Mouse (Mus musculus): ENCODE results near the gene Evi5. TPM values are rescaled to one million over a fixed set of nuclear protein-coding genes. Genes with fewer than 3 reads are reported as not detected.

The Evi5 gene
- polyA plus RNA-seq, 1 experiment, result 16.5 TPM

DNA sequence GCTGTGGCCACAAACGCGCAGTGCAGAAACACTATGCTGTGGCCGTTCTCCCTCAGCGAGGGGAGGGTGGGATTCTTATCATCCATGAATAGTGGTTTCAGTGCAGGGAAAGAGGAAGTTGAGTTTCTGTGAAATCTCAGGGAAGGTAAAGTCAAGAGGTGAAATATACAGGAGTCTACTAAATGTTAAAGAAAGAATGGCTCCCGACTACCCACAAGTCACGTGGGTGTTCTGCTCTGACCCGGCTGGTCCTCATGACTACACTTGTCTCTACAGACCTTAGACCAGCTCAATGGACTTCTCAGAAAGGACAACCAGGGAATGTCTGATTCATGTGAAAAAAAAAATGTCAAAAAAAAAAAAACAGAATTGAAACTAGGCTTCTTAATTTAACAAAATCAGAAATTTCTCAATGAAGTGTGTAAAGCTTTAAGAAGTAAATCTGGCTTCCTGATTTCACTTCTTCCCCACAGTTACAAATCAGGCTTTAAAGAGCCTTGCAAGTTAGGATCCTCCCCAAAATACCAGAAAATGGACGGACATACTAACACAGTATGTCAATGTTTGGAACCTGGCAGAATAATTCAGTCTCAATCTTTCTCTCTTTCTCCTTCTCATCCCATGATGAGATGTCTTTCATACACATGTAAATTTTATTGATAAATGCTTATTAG lies 166.6 kb downstream of the Evi5 start:
- DNase-seq, result no peak
- TF ChIP-seq POLR2A (IDR thresholded peaks at IDR 0.05; ENCODE audit: borderline replicate concordance, extremely low read depth, low read depth, low read length) (no peak), CTCF (IDR thresholded peaks at IDR 0.05; ENCODE audit: insufficient read depth, low read length) (no peak)
- Histone ChIP-seq H3K4me3 (replicated peaks; ENCODE audit: extremely low read depth, low read depth, low read length) (no peak overlapping the region), H3K4me1 (ENCODE audit: control insufficient read depth, insufficient read depth, low read length) (no peaks in the 10 kb centered on the region)
- 71% methylated on average over 8 of the region's 8 CpGs for WGBS

DNA sequence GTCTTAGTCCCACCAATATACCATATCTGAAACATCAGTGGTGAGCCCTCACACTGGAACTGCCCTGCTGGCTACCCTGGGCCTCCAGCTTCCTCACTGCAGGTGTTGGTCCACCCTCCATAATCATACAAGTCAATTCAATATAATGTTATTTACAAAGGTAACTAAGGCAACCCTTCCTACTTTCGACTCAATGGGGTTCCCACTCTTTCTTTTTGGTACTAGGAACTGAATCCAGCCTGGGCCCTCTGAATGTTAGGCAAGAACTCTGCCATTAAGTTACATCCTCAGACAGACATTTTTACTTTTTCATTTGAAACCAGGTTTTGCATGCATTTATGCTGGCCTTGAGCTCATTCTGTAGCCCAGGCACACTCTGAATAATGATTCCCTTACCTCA lies 168.6 kb downstream of the Evi5 start:
- 75% methylated on average over 1 of the region's 1 CpGs for WGBS
- Histone ChIP-seq H3K4me3 (replicated peaks; ENCODE audit: extremely low read depth, low read depth, low read length) (no peak overlapping the region), H3K4me1 (ENCODE audit: control insufficient read depth, insufficient read depth, low read length) (no peaks in the 10 kb centered on the region)
- no peak for DNase-seq
- TF ChIP-seq POLR2A (IDR thresholded peaks at IDR 0.05; ENCODE audit: borderline replicate concordance, extremely low read depth, low read depth, low read length) (no peak), CTCF (IDR thresholded peaks at IDR 0.05; ENCODE audit: insufficient read depth, low read length) (no peak)

DNA sequence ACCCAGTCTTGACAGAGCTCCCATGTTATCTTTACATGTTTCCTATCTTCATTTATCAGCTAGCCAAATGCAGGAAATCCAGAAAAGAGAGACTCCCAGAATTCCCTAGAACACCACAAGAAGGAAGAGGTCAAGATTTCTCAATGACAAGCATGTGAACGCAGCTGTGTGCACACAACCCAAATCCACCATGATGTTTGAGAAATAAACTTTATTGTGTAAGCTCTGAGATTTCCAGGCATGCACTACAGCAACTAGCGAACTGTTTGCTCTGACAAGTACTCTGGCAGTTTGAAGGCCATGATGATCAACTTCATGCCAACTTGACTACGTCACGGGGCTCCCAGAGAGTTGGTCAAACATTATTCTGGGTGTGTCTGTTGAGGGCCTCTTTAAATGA lies 169.2 kb downstream of the Evi5 start:
- DNase-seq, result no peak
- 56% methylated on average over 4 of the region's 4 CpGs for WGBS
- Histone ChIP-seq H3K4me3 (replicated peaks; ENCODE audit: extremely low read depth, low read depth, low read length) (no peak overlapping the region), H3K4me1 (ENCODE audit: control insufficient read depth, insufficient read depth, low read length) (no peaks in the 10 kb centered on the region)
- TF ChIP-seq POLR2A (IDR thresholded peaks at IDR 0.05; ENCODE audit: borderline replicate concordance, extremely low read depth, low read depth, low read length), result no peak
- no peak for TF ChIP-seq CTCF (IDR thresholded peaks at IDR 0.05; ENCODE audit: insufficient read depth, low read length)

DNA sequence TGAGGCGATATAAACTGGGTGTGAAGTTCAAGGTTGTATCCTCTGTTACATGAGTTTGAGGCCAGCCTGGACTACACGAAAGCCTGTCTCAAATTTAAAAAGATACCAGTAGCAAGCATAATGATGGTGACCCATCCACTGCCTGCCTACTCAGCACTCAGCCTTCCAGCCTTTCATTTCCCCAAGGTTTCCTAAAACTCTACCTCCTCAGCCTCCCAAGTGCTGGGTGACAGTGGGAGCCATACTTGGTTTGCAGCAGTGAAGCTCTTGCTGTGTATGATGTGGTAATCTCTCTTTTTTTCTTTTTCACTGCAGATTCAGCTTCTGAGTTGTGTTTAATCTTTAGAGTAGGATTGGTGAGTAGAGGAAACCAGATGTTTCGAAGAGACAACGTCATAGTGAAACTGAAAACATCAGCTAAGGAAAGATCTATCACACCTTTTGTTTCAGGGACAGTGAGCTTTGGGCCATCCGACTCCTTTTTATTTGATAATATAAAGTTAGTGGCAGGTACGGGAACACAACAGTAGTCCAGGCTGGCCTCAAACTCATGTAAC lies 171.6 kb downstream of the Evi5 start:
- DNase-seq, result no peak
- no peaks in the 10 kb centered on the region for H3K4me1 ChIP-seq (ENCODE audit: control insufficient read depth, insufficient read depth, low read length)
- H3K4me3 ChIP-seq (replicated peaks; ENCODE audit: extremely low read depth, low read depth, low read length), result no peak overlapping the region
- TF ChIP-seq CTCF (IDR thresholded peaks at IDR 0.05; ENCODE audit: insufficient read depth, low read length) (no peak), POLR2A (IDR thresholded peaks at IDR 0.05; ENCODE audit: borderline replicate concordance, extremely low read depth, low read depth, low read length) (no peak)
- WGBS, result 71% methylated on average over 6 of the region's 6 CpGs

DNA sequence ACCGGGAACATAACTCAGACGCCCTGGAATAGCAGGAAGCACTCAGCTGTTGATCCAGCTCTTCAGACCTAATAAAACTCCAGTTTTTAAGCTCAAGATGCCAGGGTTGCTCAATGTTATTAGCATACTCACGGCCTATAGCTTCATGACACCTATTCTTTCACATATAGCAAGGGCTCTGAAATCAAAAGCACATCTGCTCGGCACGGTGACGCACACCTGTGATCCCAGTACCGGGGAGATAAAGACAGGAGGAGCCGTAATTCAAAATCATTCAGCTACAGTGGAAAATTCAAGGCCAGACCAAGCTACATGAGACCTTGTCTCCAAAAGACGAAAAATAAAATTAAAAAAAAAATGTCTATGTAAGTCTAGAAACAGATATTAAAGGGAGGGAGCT lies 173.2 kb downstream of the Evi5 start:
- 78% methylated on average over 9 of the region's 9 CpGs for WGBS
- TF ChIP-seq CTCF (IDR thresholded peaks at IDR 0.05; ENCODE audit: insufficient read depth, low read length) (no peak), POLR2A (IDR thresholded peaks at IDR 0.05; ENCODE audit: borderline replicate concordance, extremely low read depth, low read depth, low read length) (no peak)
- Histone ChIP-seq H3K4me3 (replicated peaks; ENCODE audit: extremely low read depth, low read depth, low read length) (no peak overlapping the region), H3K4me1 (ENCODE audit: control insufficient read depth, insufficient read depth, low read length) (no peaks in the 10 kb centered on the region)
- DNase-seq, result no peak

DNA sequence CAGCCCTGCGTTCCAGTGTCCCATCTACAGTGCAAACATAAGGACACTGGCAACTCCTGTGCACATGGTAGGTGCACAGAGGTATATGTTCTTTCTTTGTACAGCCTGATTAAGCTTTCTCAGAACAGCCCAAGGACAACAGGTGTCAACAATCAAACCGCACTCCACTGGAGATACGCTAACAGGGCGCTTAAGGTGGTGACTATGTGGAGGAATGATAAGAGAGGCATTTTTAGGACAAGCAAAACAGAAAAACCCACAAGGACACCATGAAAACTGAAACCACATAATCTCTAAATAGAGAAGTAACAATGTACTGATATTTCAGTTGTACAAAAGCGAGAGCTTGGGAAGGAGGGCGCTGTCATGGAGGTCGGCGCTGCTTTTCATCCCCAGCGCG lies 174.0 kb downstream of the Evi5 start:
- no peaks in the 10 kb centered on the region for H3K4me1 ChIP-seq (ENCODE audit: control insufficient read depth, insufficient read depth, low read length)
- 73% methylated on average over 10 of the region's 10 CpGs for WGBS
- DNase-seq, result no peak
- no peak overlapping the region for H3K4me3 ChIP-seq (replicated peaks; ENCODE audit: extremely low read depth, low read depth, low read length)
- TF ChIP-seq CTCF (IDR thresholded peaks at IDR 0.05; ENCODE audit: insufficient read depth, low read length) (no peak), POLR2A (IDR thresholded peaks at IDR 0.05; ENCODE audit: borderline replicate concordance, extremely low read depth, low read depth, low read length) (no peak)

DNA sequence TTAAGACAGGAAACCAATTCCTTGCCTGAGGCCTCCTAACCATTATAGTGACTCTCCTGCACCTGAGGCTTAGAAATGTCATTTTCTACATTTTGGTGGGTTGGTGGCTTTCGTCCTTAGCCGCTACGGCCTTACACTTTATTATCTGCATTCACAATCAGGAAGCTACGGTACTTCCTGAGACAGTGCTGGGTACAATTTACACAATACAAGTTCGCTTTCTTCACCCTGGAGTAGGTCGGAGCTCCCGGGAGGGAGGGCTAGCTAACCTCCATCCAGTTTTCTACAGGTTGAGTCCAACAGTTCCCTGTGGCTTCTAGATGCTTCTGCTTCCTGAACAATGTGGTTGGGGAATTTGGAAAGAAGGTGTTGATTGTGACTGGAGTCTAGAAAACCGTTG lies 176.0 kb downstream of the Evi5 start:
- no peak overlapping the region for H3K4me3 ChIP-seq (replicated peaks; ENCODE audit: extremely low read depth, low read depth, low read length)
- H3K4me1 ChIP-seq (ENCODE audit: control insufficient read depth, insufficient read depth, low read length), result no peaks in the 10 kb centered on the region
- 53% methylated on average over 8 of the region's 8 CpGs for WGBS
- TF ChIP-seq CTCF (IDR thresholded peaks at IDR 0.05; ENCODE audit: insufficient read depth, low read length), result no peak
- TF ChIP-seq POLR2A (IDR thresholded peaks at IDR 0.05; ENCODE audit: borderline replicate concordance, extremely low read depth, low read depth, low read length), result no peak
- DNase-seq, result no peak

DNA sequence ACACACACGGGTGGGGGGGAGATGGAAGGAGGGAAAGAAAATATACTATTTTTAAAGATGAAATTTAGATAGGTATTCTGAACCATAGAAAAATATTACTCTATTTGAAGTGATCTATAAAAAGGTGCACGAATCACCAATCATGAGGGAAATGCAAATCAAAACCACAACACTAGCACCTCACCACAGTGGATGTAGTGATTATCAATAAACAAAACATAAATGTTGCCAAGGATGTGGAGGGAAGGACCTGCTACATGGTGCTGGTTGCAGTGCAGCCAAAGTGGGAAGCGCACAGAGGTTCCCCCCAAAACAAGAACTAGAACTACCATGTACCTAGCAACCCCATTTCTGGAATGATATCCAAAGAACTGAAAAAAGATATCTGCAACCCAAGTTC lies 179.9 kb downstream of the Evi5 start:
- no peak overlapping the region for H3K4me3 ChIP-seq (replicated peaks; ENCODE audit: extremely low read depth, low read depth, low read length)
- no peak for TF ChIP-seq POLR2A (IDR thresholded peaks at IDR 0.05; ENCODE audit: borderline replicate concordance, extremely low read depth, low read depth, low read length)
- TF ChIP-seq CTCF (IDR thresholded peaks at IDR 0.05; ENCODE audit: insufficient read depth, low read length), result no peak
- H3K4me1 ChIP-seq (ENCODE audit: control insufficient read depth, insufficient read depth, low read length), result no peaks in the 10 kb centered on the region
- 75% methylated on average over 3 of the region's 3 CpGs for WGBS
- no peak for DNase-seq

Other genes with a start within 250 kb of the Evi5 start
- gene Gfi1, start 149.1 kb downstream of the Evi5 start, polyA plus RNA-seq (2012; rRNA removed), result 0.73 and 2.0 TPM in 2 replicates
- not detected in 2 replicates for gene Ube2d2b, start 45.0 kb downstream of the Evi5 start, polyA plus RNA-seq (2012; rRNA removed)
- 17.2 and 18.8 TPM in 2 replicates for gene Rpl5, start 25.4 kb upstream of the Evi5 start, polyA plus RNA-seq (2012; rRNA removed)
- 1.6 and 4.4 TPM in 2 replicates for gene Fam69a, start 112.0 kb upstream of the Evi5 start, polyA plus RNA-seq (2012; rRNA removed)
- 8.5 and 11.3 TPM in 2 replicates for gene Mtf2, start 190.6 kb upstream of the Evi5 start, polyA plus RNA-seq (2012; rRNA removed)